Mouse (Mus musculus) cerebellum, postnatal 4 days (tissue): ENCODE results near the gene Slc30a9.

ENCODE experiments used
- DNase-seq, 2 experiments: peaks; one replicate each; pipeline ENCODE4 v3.0.0; 2022; ENCODE audit warnings: low spot score in 2 of 2, mixed read lengths in 1 of 2

Gene Slc30a9

GRCm38 (mm10) chr5:67306698-67307521, at the start of gene Slc30a9:
Gene Slc30a9 (plus strand): TSS chr5:67306955.
- DNase-seq = peak; percentile 90 to 94

- DNase-seq = no peak
Measured at GRCm38 (mm10) chr5:67258473-67258872, 48.3 kb upstream of the Slc30a9 start.

GRCm38 (mm10) chr5:67260159-67260530, 46.6 kb upstream of the Slc30a9 start:
- DNase-seq = no peak

- DNase-seq = peak; percentile 66 to 85
Measured at GRCm38 (mm10) chr5:67260531-67261371, 46.0 kb upstream of the Slc30a9 start, which contains the start of gene Tmem33. Gene Tmem33 (plus strand): TSS chr5:67260565.

- DNase-seq = no peak
Measured at GRCm38 (mm10) chr5:67262964-67263363, 43.8 kb upstream of the Slc30a9 start.

GRCm38 (mm10) chr5:67266106-67266505, 40.6 kb upstream of the Slc30a9 start:
- no peak for DNase-seq

- DNase-seq = no peak
Measured at GRCm38 (mm10) chr5:67269309-67269708, 37.4 kb upstream of the Slc30a9 start.

GRCm38 (mm10) chr5:67279407-67279806, 27.3 kb upstream of the Slc30a9 start:
- no peak for DNase-seq

GRCm38 (mm10) chr5:67279840-67280239, 26.9 kb upstream of the Slc30a9 start:
- no peak for DNase-seq

GRCm38 (mm10) chr5:67280400-67280799, 26.4 kb upstream of the Slc30a9 start:
- DNase-seq = no peak

- DNase-seq = no peak
Measured at GRCm38 (mm10) chr5:67295029-67295428, 11.7 kb upstream of the Slc30a9 start.

GRCm38 (mm10) chr5:67295682-67296081, 11.1 kb upstream of the Slc30a9 start:
- no peak for DNase-seq

- no peak for DNase-seq
Measured at GRCm38 (mm10) chr5:67296171-67296570, 10.6 kb upstream of the Slc30a9 start.

GRCm38 (mm10) chr5:67297026-67297813, 9.5 kb upstream of the Slc30a9 start:
- DNase-seq = no peak

GRCm38 (mm10) chr5:67299847-67300412, 6.8 kb upstream of the Slc30a9 start:
- no peak for DNase-seq

GRCm38 (mm10) chr5:67300926-67301597, 5.7 kb upstream of the Slc30a9 start:
- DNase-seq = no peak

GRCm38 (mm10) chr5:67301722-67302331, 4.9 kb upstream of the Slc30a9 start:
- no peak for DNase-seq

- DNase-seq = no peak
Measured at GRCm38 (mm10) chr5:67303816-67304215, 2.9 kb upstream of the Slc30a9 start.

GRCm38 (mm10) chr5:67307659-67308222, 986 bp downstream of the Slc30a9 start:
- DNase-seq = no peak
